ENCODE assay signal across 8 mouse cellular contexts in genomic region chr17:35584330-35584937, GRCm38 (mm10). TPM values are rescaled to one million over a fixed set of nuclear protein-coding genes. Genes with fewer than 3 reads are reported as not detected.
DNase-seq lines count a peak whose midpoint lies in the region; ATAC-seq and TF ChIP-seq lines count a peak whose summit lies in the region.

No protein-coding gene starts in this region.

- peak overlapping the region; percentile 29; the same call in 1 of the 2 replicates for H3K4me2 ChIP-seq in forebrain, embryonic 14.5 days (ENCODE audit: low read length)
- peak overlapping the region; percentile 16; the same call in 1 of the 2 replicates for H3K4me2 ChIP-seq in lung, embryonic 16.5 days (ENCODE audit: low read depth, low read length)

- H3K9ac ChIP-seq in forebrain, embryonic 14.5 days (ENCODE audit: low read length): no peak overlapping the region
- 0 out of 2 replicates have a peak overlapping the region, but pooled peaks have one; percentile 32 for H3K9ac ChIP-seq in lung, embryonic 16.5 days (ENCODE audit: low read length)

- no peak overlapping the region for H3K27ac ChIP-seq in forebrain, embryonic 14.5 days (ENCODE audit: low read depth, low read length)
- H3K27ac ChIP-seq in lung, embryonic 16.5 days (ENCODE audit: low read length): no peak overlapping the region

- H3K4me1 ChIP-seq in G1E (ENCODE audit: insufficient read depth, low read depth, low read length): no peaks in the 10 kb centered on the region
- no peaks in the 10 kb centered on the region for H3K4me1 ChIP-seq in forebrain, embryonic 14.5 days (ENCODE audit: control insufficient read depth, insufficient read depth, low read length)
- H3K4me1 ChIP-seq in lung, embryonic 16.5 days (replicated peaks; ENCODE audit: control insufficient read depth, insufficient read depth, low read length): no peaks in the 10 kb centered on the region

- no peaks in the 10 kb centered on the region for H3K36me3 ChIP-seq in G1E (replicated peaks)
- H3K36me3 ChIP-seq in forebrain, embryonic 14.5 days (ENCODE audit: control insufficient read depth, insufficient read depth, low read length): no peaks in the 10 kb centered on the region
- H3K36me3 ChIP-seq in lung, embryonic 16.5 days (ENCODE audit: control insufficient read depth, insufficient read depth, low read length): no peaks in the 10 kb centered on the region

- H3K9me3 ChIP-seq in G1E (replicated peaks): 0 out of 2 replicates have a peak, but pooled peaks cover 3% of the 10 kb centered on the region
- no peaks in the 10 kb centered on the region for H3K9me3 ChIP-seq in forebrain, embryonic 14.5 days (replicated peaks; ENCODE audit: control insufficient read depth, low read length)
- no peaks in the 10 kb centered on the region for H3K9me3 ChIP-seq in lung, embryonic 16.5 days (ENCODE audit: control insufficient read depth, low read length)

- ATAC-seq in G1E (ENCODE audit: extremely low read depth, insufficient number of reproducible peaks, low FRiP score, poor library complexity, severe bottlenecking): no peak
- ATAC-seq in cerebellum, adult (ENCODE audit: insufficient number of reproducible peaks, low FRiP score, low TSS enrichment): peak; percentile 40; the same call in 1 of the 2 replicates
- ATAC-seq in forebrain, embryonic 14.5 days: peak; percentile 40; the same call in 1 of the 2 replicates
- no peak; the same call in 1 of the 2 replicates for ATAC-seq in lung, embryonic 16.5 days (ENCODE audit: low read depth)

- 18% methylated on average over 16 of the region's 16 CpGs for WGBS in forebrain, embryonic 14.5 days
- 12% methylated on average over 16 of the region's 16 CpGs for WGBS in lung, embryonic 16.5 days

- intact Hi-C loops in heart, postnatal 10 days (cut with DNase I): no loop called here

- no peak for DNase-seq in G1E (ENCODE audit: low spot score)
- DNase-seq in forebrain, embryonic 14.5 days (ENCODE audit: low spot score): peak; percentile 94
- peak; percentile 82 to 88 for DNase-seq in heart, postnatal 10 days
- peak; percentile 89 to 90 for DNase-seq in kidney, postnatal 4 days
- peak; percentile 78 for DNase-seq in ovary, postnatal 14 days (ENCODE audit: low spot score)
- peak; percentile 78 for DNase-seq in thymus, postnatal 25 days

- no peaks in the 10 kb centered on the region for H3K27me3 ChIP-seq in G1E (ENCODE audit: insufficient read depth, low read length)
- no peaks in the 10 kb centered on the region for H3K27me3 ChIP-seq in forebrain, embryonic 14.5 days (replicated peaks; ENCODE audit: control insufficient read depth, insufficient read depth, low read length)
- H3K27me3 ChIP-seq in lung, embryonic 16.5 days (ENCODE audit: control insufficient read depth, insufficient read depth, low read depth, low read length): no peaks in the 10 kb centered on the region

- H3K4me3 ChIP-seq in G1E (ENCODE audit: low read depth, low read length): no peak overlapping the region
- H3K4me3 ChIP-seq in forebrain, embryonic 14.5 days (ENCODE audit: low read depth, low read length): no peak overlapping the region
- no peak overlapping the region for H3K4me3 ChIP-seq in lung, embryonic 16.5 days (ENCODE audit: low read length)

- TF ChIP-seq CTCF in G1E (IDR thresholded peaks at IDR 0.05; ENCODE audit: low read depth, low read length): 0 out of 2 replicates have a peak, but pooled peaks have one; percentile 4

RNA-seq across cellular contexts. Expression of gene Sfta2, which starts 16.9 kb away (rescaled TPM):
- total RNA-seq in G1E (2014; fragmentation: Nextera tagmentation) (not detected in 2 replicates), G1E (2017) (not detected in 2 replicates)
- polyA plus RNA-seq in G1E (2012): not detected in 2 replicates
- 0.51 TPM in 1 of 2 replicates, not detected in the other for polyA plus RNA-seq in forebrain, embryonic 14.5 days (2014; fragmentation: Nextera tagmentation; extraction: Ambion mirVana)
- not detected for total RNA-seq in heart, postnatal 10 days (2021)
- 193 and 232 TPM in 2 replicates for polyA plus RNA-seq in lung, embryonic 16.5 days (2015; fragmentation: Nextera tagmentation; extraction: Ambion mirVana)

RNA-seq across cellular contexts. Expression of gene 2300002M23Rik, which starts 17.2 kb away (rescaled TPM):
- not detected in 2 replicates for total RNA-seq in G1E (2014; fragmentation: Nextera tagmentation)
- total RNA-seq in G1E (2017): 0.27 TPM in 1 of 2 replicates, not detected in the other
- not detected in 2 replicates for polyA plus RNA-seq in G1E (2012)
- polyA plus RNA-seq in forebrain, embryonic 14.5 days (2014; fragmentation: Nextera tagmentation; extraction: Ambion mirVana): not detected in 2 replicates
- not detected for total RNA-seq in heart, postnatal 10 days (2021)
- polyA plus RNA-seq in lung, embryonic 16.5 days (2015; fragmentation: Nextera tagmentation; extraction: Ambion mirVana): 0.11 TPM in 1 of 2 replicates, not detected in the other

RNA-seq across cellular contexts. Expression of gene Cdsn, which starts 32.5 kb away (rescaled TPM):
- total RNA-seq in G1E (2014; fragmentation: Nextera tagmentation) (not detected in 2 replicates), G1E (2017) (not detected in 2 replicates)
- polyA plus RNA-seq in G1E (2012): not detected in 2 replicates
- polyA plus RNA-seq in forebrain, embryonic 14.5 days (2014; fragmentation: Nextera tagmentation; extraction: Ambion mirVana): 0.06 TPM in 1 of 2 replicates, not detected in the other
- under 1 TPM; 0.14 to 0.15 TPM for total RNA-seq in heart, postnatal 10 days (2021)
- 0.05 and 0.13 TPM in 2 replicates for polyA plus RNA-seq in lung, embryonic 16.5 days (2015; fragmentation: Nextera tagmentation; extraction: Ambion mirVana)

RNA-seq across cellular contexts. Expression of gene Gm9573, which starts 42.0 kb away (rescaled TPM):
- total RNA-seq in G1E (2014; fragmentation: Nextera tagmentation) (not detected in 2 replicates), G1E (2017) (0.11 TPM in 1 of 2 replicates, not detected in the other)
- not detected in 2 replicates for polyA plus RNA-seq in G1E (2012)
- not detected in 2 replicates for polyA plus RNA-seq in forebrain, embryonic 14.5 days (2014; fragmentation: Nextera tagmentation; extraction: Ambion mirVana)
- total RNA-seq in heart, postnatal 10 days (2021): not detected
- polyA plus RNA-seq in lung, embryonic 16.5 days (2015; fragmentation: Nextera tagmentation; extraction: Ambion mirVana): 0.03 TPM in 1 of 2 replicates, not detected in the other

RNA-seq across cellular contexts. Expression of gene Psors1c2, which starts 51.4 kb away (rescaled TPM):
- not detected in 2 replicates for total RNA-seq in G1E (2014; fragmentation: Nextera tagmentation)
- 0.22 TPM in 1 of 2 replicates, not detected in the other for total RNA-seq in G1E (2017)
- 1.1 TPM in 2 replicates for polyA plus RNA-seq in G1E (2012)
- 0.28 and 0.36 TPM in 2 replicates for polyA plus RNA-seq in forebrain, embryonic 14.5 days (2014; fragmentation: Nextera tagmentation; extraction: Ambion mirVana)
- not detected for total RNA-seq in heart, postnatal 10 days (2021)
- 0.69 and 0.79 TPM in 2 replicates for polyA plus RNA-seq in lung, embryonic 16.5 days (2015; fragmentation: Nextera tagmentation; extraction: Ambion mirVana)

Comparison
In these comparisons a context has a peak if more than half of its experiments do, and no peak if none do; other contexts are left out.
1. ATAC-seq: peak in cerebellum, adult (single experiment) and forebrain, embryonic 14.5 days (single experiment); none in G1E (single experiment) and lung, embryonic 16.5 days (single experiment).
2. RNA of gene Sfta2, which starts 16.9 kb away (polyA plus RNA-seq): 193 to 232 TPM in lung, embryonic 16.5 days; 0.51 TPM in forebrain, embryonic 14.5 days and not detected in G1E; every median in the first group is over 100 times any median in the second.